Mouse (Mus musculus): Measurements from ENCODE around the gene Sh3bp4. TPM values are rescaled to one million over a fixed set of nuclear protein-coding genes. Genes with fewer than 3 reads are reported as not detected.

Sh3bp4 gene
- polyA plus RNA-seq, 1 experiment, result 3.2 TPM

GRCm38 (mm10) chr1:89089821-89090600, 19.8 kb downstream of the Sh3bp4 start:
- TF ChIP-seq CTCF (IDR thresholded peaks at IDR 0.05; ENCODE audit: low read depth, low read length) (no peak), POLR2A (IDR thresholded peaks at IDR 0.05; ENCODE audit: borderline replicate concordance, low read depth, low read length) (no peak)
- H3K4me3 ChIP-seq (ENCODE audit: insufficient read depth, low read length), result no peak overlapping the region

GRCm38 (mm10) chr1:89090676-89091075, 20.5 kb downstream of the Sh3bp4 start:
- Histone ChIP-seq H3K4me3 (ENCODE audit: insufficient read depth, low read length) (no peak overlapping the region), H3K27ac (ENCODE audit: insufficient read depth, low read depth, low read length) (no peak overlapping the region), H3K4me1 (ENCODE audit: control insufficient read depth, insufficient read depth, low read length) (no peaks in the 10 kb centered on the region)
- TF ChIP-seq CTCF (IDR thresholded peaks at IDR 0.05; ENCODE audit: low read depth, low read length) (no peak), POLR2A (IDR thresholded peaks at IDR 0.05; ENCODE audit: borderline replicate concordance, low read depth, low read length) (no peak)

More at GRCm38 (mm10) chr1:89089821-89090600, 19.8 kb downstream of the Sh3bp4 start:
- H3K4me1 ChIP-seq (ENCODE audit: control insufficient read depth, insufficient read depth, low read length), result no peaks in the 10 kb centered on the region
- H3K27ac ChIP-seq (ENCODE audit: insufficient read depth, low read depth, low read length), result no peak overlapping the region

GRCm38 (mm10) chr1:89092019-89092418, 21.8 kb downstream of the Sh3bp4 start:
- Histone ChIP-seq H3K27ac (ENCODE audit: insufficient read depth, low read depth, low read length) (no peak overlapping the region), H3K4me1 (ENCODE audit: control insufficient read depth, insufficient read depth, low read length) (no peaks in the 10 kb centered on the region), H3K4me3 (ENCODE audit: insufficient read depth, low read length) (no peak overlapping the region)
- no peak for TF ChIP-seq CTCF (IDR thresholded peaks at IDR 0.05; ENCODE audit: low read depth, low read length)
- no peak for TF ChIP-seq POLR2A (IDR thresholded peaks at IDR 0.05; ENCODE audit: borderline replicate concordance, low read depth, low read length)

DNA sequence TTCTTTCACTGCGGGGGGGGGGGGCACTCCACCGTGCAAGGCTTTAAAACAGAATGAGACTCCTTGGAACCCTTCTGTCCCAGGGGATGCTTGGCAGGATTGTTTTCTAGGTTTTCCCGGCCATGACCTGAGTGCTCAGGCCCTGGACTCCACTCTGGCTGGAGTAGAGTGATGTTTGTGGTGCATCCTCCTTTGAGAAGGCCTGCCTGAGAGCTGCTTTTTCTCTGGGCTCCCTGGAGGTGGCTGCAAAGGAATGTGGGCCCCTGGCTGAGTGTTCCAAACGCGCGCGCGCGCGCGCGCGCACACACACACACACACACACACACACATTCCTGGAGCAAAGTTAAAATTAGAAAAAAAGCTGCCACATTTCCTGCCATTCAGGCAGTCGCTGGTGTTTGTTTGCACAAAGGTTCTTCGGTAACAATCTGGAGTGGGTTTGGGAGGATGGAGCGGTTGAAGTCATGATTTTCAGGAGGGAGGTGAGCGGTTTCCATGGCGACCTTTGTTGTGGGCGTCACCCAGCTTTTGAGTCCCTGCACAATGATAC, 22.3 kb downstream of the Sh3bp4 start:
- Histone ChIP-seq H3K27ac (ENCODE audit: insufficient read depth, low read depth, low read length) (no peak overlapping the region), H3K4me3 (ENCODE audit: insufficient read depth, low read length) (no peak overlapping the region), H3K4me1 (ENCODE audit: control insufficient read depth, insufficient read depth, low read length) (no peaks in the 10 kb centered on the region)
- no peak for TF ChIP-seq CTCF (IDR thresholded peaks at IDR 0.05; ENCODE audit: low read depth, low read length)
- no peak for TF ChIP-seq POLR2A (IDR thresholded peaks at IDR 0.05; ENCODE audit: borderline replicate concordance, low read depth, low read length)

- Histone ChIP-seq H3K4me1 (ENCODE audit: control insufficient read depth, insufficient read depth, low read length) (no peaks in the 10 kb centered on the region), H3K27ac (ENCODE audit: insufficient read depth, low read depth, low read length) (no peak overlapping the region), H3K4me3 (ENCODE audit: insufficient read depth, low read length) (no peak overlapping the region)
- TF ChIP-seq CTCF (IDR thresholded peaks at IDR 0.05; ENCODE audit: low read depth, low read length) (no peak), POLR2A (IDR thresholded peaks at IDR 0.05; ENCODE audit: borderline replicate concordance, low read depth, low read length) (no peak)
These were observed 23.5 kb downstream of the Sh3bp4 start for GRCm38 (mm10) chr1:89093696-89094095.

- no peak overlapping the region for H3K4me3 ChIP-seq (ENCODE audit: insufficient read depth, low read length)
- H3K27ac ChIP-seq (ENCODE audit: insufficient read depth, low read depth, low read length), result no peak overlapping the region
- TF ChIP-seq CTCF (IDR thresholded peaks at IDR 0.05; ENCODE audit: low read depth, low read length) (no peak), POLR2A (IDR thresholded peaks at IDR 0.05; ENCODE audit: borderline replicate concordance, low read depth, low read length) (no peak)
- no peaks in the 10 kb centered on the region for H3K4me1 ChIP-seq (ENCODE audit: control insufficient read depth, insufficient read depth, low read length)
These were observed 24.2 kb downstream of the Sh3bp4 start for GRCm38 (mm10) chr1:89094416-89094815.

DNA sequence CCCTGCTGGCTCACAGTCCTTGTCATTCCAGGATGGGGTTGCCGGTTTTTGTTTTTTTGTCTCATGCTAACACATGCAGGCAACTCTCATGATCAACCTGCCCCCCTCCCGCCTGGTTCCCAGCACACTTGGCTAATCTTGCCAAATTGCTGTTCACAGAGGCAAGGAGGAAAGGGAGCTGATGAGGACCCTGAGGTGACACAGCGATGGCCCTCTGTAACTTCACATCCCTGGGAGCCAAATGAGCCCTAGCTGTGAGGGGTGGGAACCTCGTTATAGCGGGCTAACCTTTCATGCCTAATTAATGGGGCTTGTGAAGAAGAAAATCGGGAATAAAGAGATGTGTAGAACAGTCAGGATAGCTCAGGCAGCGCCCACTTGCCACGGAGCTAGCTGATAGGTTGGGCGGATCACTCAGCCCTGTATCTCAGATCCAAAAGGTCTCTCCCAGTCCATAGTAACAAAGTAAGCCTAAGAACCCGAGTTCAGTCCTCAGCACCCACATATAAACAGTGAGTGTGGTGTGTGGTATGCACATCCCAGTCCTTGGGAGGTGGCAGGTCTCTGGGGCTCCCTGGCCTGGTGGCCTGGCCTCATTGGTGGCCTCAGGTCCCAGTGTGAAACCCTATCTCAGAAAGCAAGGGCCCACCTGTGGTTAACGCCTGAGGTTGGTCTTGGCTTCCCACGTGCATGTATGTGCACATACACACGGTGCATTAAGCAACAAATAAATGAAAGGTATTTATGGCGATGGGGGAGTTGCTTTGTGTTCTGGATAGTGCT, 25.6 kb downstream of the Sh3bp4 start:
- TF ChIP-seq POLR2A (IDR thresholded peaks at IDR 0.05; ENCODE audit: borderline replicate concordance, low read depth, low read length), result no peak
- TF ChIP-seq CTCF (IDR thresholded peaks at IDR 0.05; ENCODE audit: low read depth, low read length), result no peak
- H3K4me3 ChIP-seq (ENCODE audit: insufficient read depth, low read length), result no peak overlapping the region
- no peaks in the 10 kb centered on the region for H3K4me1 ChIP-seq (ENCODE audit: control insufficient read depth, insufficient read depth, low read length)
- H3K27ac ChIP-seq (ENCODE audit: insufficient read depth, low read depth, low read length), result no peak overlapping the region

GRCm38 (mm10) chr1:89102231-89103003, 32.2 kb downstream of the Sh3bp4 start:
- TF ChIP-seq CTCF (IDR thresholded peaks at IDR 0.05; ENCODE audit: low read depth, low read length), result no peak
- no peaks in the 10 kb centered on the region for H3K4me1 ChIP-seq (ENCODE audit: control insufficient read depth, insufficient read depth, low read length)
- no peak overlapping the region for H3K4me3 ChIP-seq (ENCODE audit: insufficient read depth, low read length)
- no peak overlapping the region for H3K27ac ChIP-seq (ENCODE audit: insufficient read depth, low read depth, low read length)

- TF ChIP-seq CTCF (IDR thresholded peaks at IDR 0.05; ENCODE audit: low read depth, low read length) (no peak), POLR2A (IDR thresholded peaks at IDR 0.05; ENCODE audit: borderline replicate concordance, low read depth, low read length) (no peak)
- no peak overlapping the region for H3K27ac ChIP-seq (ENCODE audit: insufficient read depth, low read depth, low read length)
- H3K4me1 ChIP-seq (ENCODE audit: control insufficient read depth, insufficient read depth, low read length), result no peaks in the 10 kb centered on the region
- H3K4me3 ChIP-seq (ENCODE audit: insufficient read depth, low read length), result no peak overlapping the region
These were observed 32.7 kb downstream of the Sh3bp4 start for GRCm38 (mm10) chr1:89103004-89103263.

Measured in bone marrow macrophage, adult 2 months (primary cell).